Mouse (Mus musculus): ENCODE results near the gene Mfsd13b. TPM values are rescaled to one million over a fixed set of nuclear protein-coding genes. Genes with fewer than 3 reads are reported as not detected.

The Mfsd13b gene
- polyA plus RNA-seq, 2 experiments: 0.04 TPM; not detected in 1

GRCm38 (mm10) chr7:120980931-120981924, 1.1 kb upstream of the Mfsd13b start:
- peaks cover 2% of the 10 kb centered on the region; the same call in 1 of the 2 replicates for H3K27me3 ChIP-seq (ENCODE audit: control insufficient read depth, insufficient read depth, low read length)
- DNase-seq (ENCODE audit: low read depth in 3 of 3, low spot score in 3 of 3) (peak in 2 of 3 experiments; percentile 57 to 58), ATAC-seq (ENCODE audit: insufficient read depth) (peak; percentile 67)
- H3K27ac ChIP-seq: peak overlapping the region; percentile 99
- H3K4me2 ChIP-seq (ENCODE audit: low read depth): peak overlapping the region; percentile 97
- peaks cover 29 to 34% of the 10 kb centered on the region in 2 experiments for H3K4me1 ChIP-seq (replicated peaks; ENCODE audit: control insufficient read depth in 2 of 2, insufficient read depth in 2 of 2, low read length in 1 of 2)
- TF ChIP-seq CTCF (IDR thresholded peaks at IDR 0.05; ENCODE audit: low read depth) (no peak; the same call in 1 of the 2 replicates), EP300 (IDR thresholded peaks at IDR 0.05; ENCODE audit: low read depth) (0 out of 2 replicates have a peak, but pooled peaks have one; percentile 24)
- H3K36me3 ChIP-seq (replicated peaks; ENCODE audit: control insufficient read depth, insufficient read depth, low read depth): peaks cover 9% of the 10 kb centered on the region
- WGBS (ENCODE audit: insufficient replicate concordance): 3% methylated on average over 39 of the region's 39 CpGs
- peak overlapping the region; percentile 77 to 94 for H3K4me3 ChIP-seq (ENCODE audit: insufficient read depth in 1 of 2, low read depth in 2 of 2, low read length in 2 of 2)
- no peaks in the 10 kb centered on the region for H3K9me3 ChIP-seq (ENCODE audit: control insufficient read depth, low read length)
- H3K9ac ChIP-seq (replicated peaks): peak overlapping the region; percentile 93

- 7% methylated on average over 7 of the region's 7 CpGs for whole genome bisulfite sequencing (ENCODE audit: insufficient replicate concordance)
Measured at GRCm38 (mm10) chr7:120982968-120983367, 659 bp downstream of the Mfsd13b start.

GRCm38 (mm10) chr7:120991191-120991590, 8.9 kb downstream of the Mfsd13b start:
- Histone ChIP-seq H3K9me3 (ENCODE audit: control insufficient read depth, low read length) (no peaks in the 10 kb centered on the region), H3K4me2 (ENCODE audit: low read depth) (no peak overlapping the region), H3K36me3 (replicated peaks; ENCODE audit: control insufficient read depth, insufficient read depth, low read depth) (no peaks in the 10 kb centered on the region), H3K4me3 (ENCODE audit: insufficient read depth in 1 of 2, low read depth in 2 of 2, low read length in 2 of 2) (no peak overlapping the region), H3K27me3 (ENCODE audit: control insufficient read depth, insufficient read depth, low read length) (no peaks in the 10 kb centered on the region; the same call in 1 of the 2 replicates), H3K4me1 (replicated peaks; ENCODE audit: control insufficient read depth in 2 of 2, insufficient read depth in 2 of 2, low read length in 1 of 2) (peaks cover 0 to 2% of the 10 kb centered on the region in 2 experiments; a peak in 1 of 4 replicates), H3K27ac (no peak overlapping the region), H3K9ac (replicated peaks) (no peak overlapping the region)
- WGBS (ENCODE audit: insufficient replicate concordance): 68% methylated on average over 8 of the region's 8 CpGs
- ATAC-seq (ENCODE audit: insufficient read depth) (no peak), DNase-seq (ENCODE audit: low read depth in 3 of 3, low spot score in 3 of 3) (no peak)
- TF ChIP-seq CTCF (IDR thresholded peaks at IDR 0.05; ENCODE audit: low read depth) (no peak), EP300 (IDR thresholded peaks at IDR 0.05; ENCODE audit: low read depth) (no peak)

More at GRCm38 (mm10) chr7:120982968-120983367, 659 bp downstream of the Mfsd13b start:
- ATAC-seq (ENCODE audit: insufficient read depth) (no peak), DNase-seq (ENCODE audit: low read depth in 3 of 3, low spot score in 3 of 3) (no peak)
- Histone ChIP-seq H3K9ac (replicated peaks) (peak overlapping the region; percentile 88), H3K27me3 (ENCODE audit: control insufficient read depth, insufficient read depth, low read length) (peaks cover 2% of the 10 kb centered on the region; the same call in 1 of the 2 replicates), H3K9me3 (ENCODE audit: control insufficient read depth, low read length) (no peaks in the 10 kb centered on the region), H3K4me1 (replicated peaks; ENCODE audit: control insufficient read depth in 2 of 2, insufficient read depth in 2 of 2, low read length in 1 of 2) (peaks cover 21 to 23% of the 10 kb centered on the region in 2 experiments), H3K4me3 (ENCODE audit: insufficient read depth in 1 of 2, low read depth in 2 of 2, low read length in 2 of 2) (peak overlapping the region; percentile 77 to 82), H3K36me3 (replicated peaks; ENCODE audit: control insufficient read depth, insufficient read depth, low read depth) (peaks cover 9% of the 10 kb centered on the region), H3K27ac (peak overlapping the region; percentile 74), H3K4me2 (ENCODE audit: low read depth) (peak overlapping the region; percentile 99)
- no peak for TF ChIP-seq EP300 (IDR thresholded peaks at IDR 0.05; ENCODE audit: low read depth)
- no peak for TF ChIP-seq CTCF (IDR thresholded peaks at IDR 0.05; ENCODE audit: low read depth)

DNA sequence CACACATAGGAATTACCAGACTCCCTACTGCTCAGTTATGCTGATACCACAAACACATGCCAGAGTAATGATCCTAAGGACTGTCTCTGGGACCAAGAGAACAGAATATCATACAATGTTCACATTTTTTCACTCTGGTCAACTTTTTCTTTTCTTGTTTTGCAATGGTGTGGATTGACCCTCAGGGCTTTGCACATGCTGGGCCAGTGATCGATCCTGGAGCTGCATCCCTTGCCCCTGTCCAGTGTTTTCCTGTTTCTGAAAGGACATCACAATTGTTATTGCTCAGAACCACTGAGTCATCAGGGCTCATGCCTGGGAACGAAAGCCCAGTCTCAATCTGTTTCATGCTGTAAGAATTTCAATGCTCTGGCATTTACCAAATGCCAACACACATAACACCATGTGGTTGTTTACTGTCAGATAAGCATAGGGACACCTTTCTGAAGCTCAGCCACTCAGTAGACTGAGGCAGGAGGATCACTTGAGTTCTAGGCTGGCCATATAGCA, 16.8 kb downstream of the Mfsd13b start:
- Histone ChIP-seq H3K9me3 (ENCODE audit: control insufficient read depth, low read length) (no peaks in the 10 kb centered on the region), H3K4me3 (ENCODE audit: insufficient read depth in 1 of 2, low read depth in 2 of 2, low read length in 2 of 2) (no peak overlapping the region), H3K4me1 (replicated peaks; ENCODE audit: control insufficient read depth in 2 of 2, insufficient read depth in 2 of 2, low read length in 1 of 2) (peaks cover 0 to under 1% of the 10 kb centered on the region in 2 experiments; a peak in 1 of 4 replicates), H3K27ac (no peak overlapping the region), H3K36me3 (replicated peaks; ENCODE audit: control insufficient read depth, insufficient read depth, low read depth) (no peaks in the 10 kb centered on the region), H3K9ac (replicated peaks) (no peak overlapping the region), H3K27me3 (ENCODE audit: control insufficient read depth, insufficient read depth, low read length) (no peaks in the 10 kb centered on the region), H3K4me2 (ENCODE audit: low read depth) (no peak overlapping the region)
- WGBS (ENCODE audit: insufficient replicate concordance): 55% methylated on average over 2 of the region's 2 CpGs
- ATAC-seq (ENCODE audit: insufficient read depth): no peak
- DNase-seq (ENCODE audit: low read depth in 3 of 3, low spot score in 3 of 3): no peak
- TF ChIP-seq CTCF (IDR thresholded peaks at IDR 0.05; ENCODE audit: low read depth): no peak

Measured in liver, embryonic 14.5 days (tissue).